Mouse (Mus musculus) liver, adult 10 weeks (tissue): Measurements from ENCODE around the gene Vmn2r53. TPM values are rescaled to one million over a fixed set of nuclear protein-coding genes. Genes with fewer than 3 reads are reported as not detected.

Source experiments
- polyA plus RNA-seq: library from polyadenylated mRNA; stranded (reverse); fragments of 350-450 nt; fragmentation: Illumina TruSeq; extraction: RNeasy Lipid Tissue Mini Kit (QIAGEN cat#74804); gene quantifications from one replicate; pipeline ENCODE4 v1.2.3, GENCODE M21; 2014; ENCODE audit warnings: low read depth, low replicate concordance

Gene Vmn2r53
- not detected for polyA plus RNA-seq

GRCm38 (mm10) chr7:12608688-12609087, at the start of gene Vmn2r53:
Gene Vmn2r53 (minus strand): TSS chr7:12608788.

GRCm38 (mm10) chr7:12640219-12640618, 31.6 kb upstream of the Vmn2r53 start, which contains the start of gene Vmn2r54:
Gene Vmn2r54 (minus strand): TSS chr7:12640319.

Other genes with a start within 250 kb of the Vmn2r53 start
- not detected for gene Vmn1r84, start 239.5 kb downstream of the Vmn2r53 start, polyA plus RNA-seq
- gene Zfp551, start 186.0 kb downstream of the Vmn2r53 start, polyA plus RNA-seq = 1.7 TPM
- gene Zfp606, start 130.5 kb downstream of the Vmn2r53 start, polyA plus RNA-seq = 11.2 TPM
- not detected for gene 2900092C05Rik, start 96.3 kb downstream of the Vmn2r53 start, polyA plus RNA-seq
- not detected for gene Vmn2r54, start 31.5 kb upstream of the Vmn2r53 start, polyA plus RNA-seq
- gene Vmn2r55, start 76.2 kb upstream of the Vmn2r53 start, polyA plus RNA-seq = not detected
- not detected for gene Vmn2r56, start 126.2 kb upstream of the Vmn2r53 start, polyA plus RNA-seq
- gene Zscan18, start 194.8 kb upstream of the Vmn2r53 start, polyA plus RNA-seq = 0.45 TPM
- gene Zfp329, start 210.1 kb upstream of the Vmn2r53 start, polyA plus RNA-seq = 7.7 TPM
- 24.1 TPM for gene Zfp110, start 226.0 kb upstream of the Vmn2r53 start, polyA plus RNA-seq